Mouse (Mus musculus): Measurements from ENCODE around the gene Sgms1.
"Not testable (repeated sequence)": the region's sequence is repeated elsewhere in the genome, so short reads cannot be mapped to it uniquely, and the experiment has no call there.

Sgms1 gene

GRCm38 (mm10) chr19:32322429-32323035, 67.0 kb downstream of the Sgms1 start:
- peak; percentile 26 for DNase-seq

- peak; percentile 60 for DNase-seq
Measured at GRCm38 (mm10) chr19:32320366-32320666, 69.2 kb downstream of the Sgms1 start.

- DNase-seq: peak; percentile 53
Measured at GRCm38 (mm10) chr19:32319531-32320365, 69.8 kb downstream of the Sgms1 start.

GRCm38 (mm10) chr19:32319057-32319456, 70.5 kb downstream of the Sgms1 start:
- DNase-seq: no peak

GRCm38 (mm10) chr19:32317347-32317746, 72.2 kb downstream of the Sgms1 start:
- not testable (repeated sequence) for DNase-seq

GRCm38 (mm10) chr19:32313304-32313703, 76.2 kb downstream of the Sgms1 start:
- DNase-seq: no peak

- no peak for DNase-seq
Measured at GRCm38 (mm10) chr19:32311762-32312161, 77.8 kb downstream of the Sgms1 start.

- no peak for DNase-seq
Measured at GRCm38 (mm10) chr19:32311063-32311462, 78.5 kb downstream of the Sgms1 start.

- DNase-seq: no peak
Measured at GRCm38 (mm10) chr19:32310483-32310882, 79.0 kb downstream of the Sgms1 start.

- no peak for DNase-seq
Measured at GRCm38 (mm10) chr19:32309346-32309745, 80.2 kb downstream of the Sgms1 start.

- no peak for DNase-seq
Measured at GRCm38 (mm10) chr19:32308311-32308710, 81.2 kb downstream of the Sgms1 start.

- DNase-seq: no peak
Measured at GRCm38 (mm10) chr19:32304898-32305297, 84.6 kb downstream of the Sgms1 start.

- DNase-seq: no peak
Measured at GRCm38 (mm10) chr19:32304008-32304873, 85.3 kb downstream of the Sgms1 start.

- no peak for DNase-seq
Measured at GRCm38 (mm10) chr19:32302835-32303381, 86.6 kb downstream of the Sgms1 start.

- DNase-seq: no peak
Measured at GRCm38 (mm10) chr19:32301568-32301967, 87.9 kb downstream of the Sgms1 start.

GRCm38 (mm10) chr19:32298221-32298620, 91.3 kb downstream of the Sgms1 start:
- no peak for DNase-seq

GRCm38 (mm10) chr19:32296863-32297262, 92.7 kb downstream of the Sgms1 start:
- DNase-seq: no peak

GRCm38 (mm10) chr19:32295581-32295980, 93.9 kb downstream of the Sgms1 start:
- DNase-seq: no peak

GRCm38 (mm10) chr19:32292782-32293776, 96.4 kb downstream of the Sgms1 start:
- DNase-seq: no peak

GRCm38 (mm10) chr19:32292067-32292739, 97.3 kb downstream of the Sgms1 start:
- no peak for DNase-seq

- DNase-seq: no peak
Measured at GRCm38 (mm10) chr19:32291130-32291529, 98.4 kb downstream of the Sgms1 start.
